Mouse (Mus musculus) bone marrow, adult 2 months (tissue): ENCODE data around the gene Fam83g.

ENCODE experiments used
- CTCF ChIP-seq: fragments of 200-500 bp; IDR thresholded peaks from 2 replicates; pipeline ENCODE4 v1.5.1; 2011; ENCODE audit warnings: low read length, control low read depth; ENCODE audit not compliant: control insufficient read depth, insufficient read depth
- POLR2A ChIP-seq: fragments of 200-500 bp; IDR thresholded peaks from 2 replicates; pipeline ENCODE4 v1.6.1; 2011; ENCODE audit warnings: low read depth, mild to moderate bottlenecking, control low read depth, low read length, borderline replicate concordance; ENCODE audit not compliant: control insufficient read depth

DNA sequence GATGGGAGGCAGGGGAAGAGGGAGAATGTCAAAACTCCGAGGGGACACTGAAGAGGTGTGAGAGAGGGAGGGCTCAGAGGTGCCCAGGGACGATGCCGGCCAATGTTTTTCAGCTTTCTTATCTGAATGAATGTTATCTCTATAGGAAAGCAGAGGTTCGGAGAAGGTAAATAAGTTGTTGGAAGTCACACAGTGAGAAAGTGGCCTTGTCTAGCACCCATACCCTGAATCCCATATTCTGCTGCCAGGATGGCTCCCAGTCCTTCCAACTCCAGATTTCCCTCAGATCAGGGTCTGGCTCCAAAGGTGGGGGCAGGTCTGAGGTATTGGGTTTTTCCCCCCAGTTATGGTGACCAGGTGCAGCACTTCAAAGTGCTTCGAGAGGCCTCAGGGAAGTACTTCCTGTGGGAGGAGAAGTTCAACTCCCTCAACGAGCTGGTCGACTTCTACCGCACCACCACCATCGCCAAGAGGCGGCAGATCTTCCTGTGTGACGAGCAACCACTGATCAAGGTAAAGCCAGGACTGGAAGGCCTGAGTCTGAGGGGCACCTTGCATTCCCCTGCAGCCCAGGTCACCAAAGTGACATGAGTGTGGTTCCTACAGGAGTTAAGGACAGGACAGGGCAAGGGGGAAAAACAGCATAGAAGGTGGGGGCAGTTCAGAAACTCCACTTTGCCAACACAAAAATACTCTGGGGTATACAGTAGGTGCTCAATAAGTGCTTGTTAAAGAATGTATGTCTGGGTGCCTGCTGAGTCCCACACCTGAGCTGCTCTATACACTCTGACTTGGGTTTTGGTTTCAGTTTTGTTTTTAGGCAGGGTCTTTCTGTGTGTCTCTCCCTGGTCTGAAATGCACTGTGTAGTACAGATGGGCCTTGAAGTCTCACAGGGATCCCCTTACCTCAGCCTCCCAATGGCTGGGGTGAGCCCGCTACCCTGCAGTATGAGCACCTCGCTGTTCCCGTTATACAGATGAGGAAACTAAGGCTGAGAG is 14.1 kb upstream of the Fam83g start:
- TF ChIP-seq CTCF (no peak), POLR2A (no peak)
